Mouse (Mus musculus) limb, embryonic 11.5 days (tissue): Measurements from ENCODE around the gene Ttbk2. TPM values are rescaled to one million over a fixed set of nuclear protein-coding genes. Genes with fewer than 3 reads are reported as not detected.
A peak's percentile ranks its signal among the peaks of the same experiment; 100 is the strongest.

Experiments
- ATAC-seq: fragments of 200-750 bp; cut with Nextera tagmentation; 2 replicates; pipeline ENCODE4 v1.8.0; 2017; ENCODE audit warnings: low read depth; ENCODE audit not compliant: insufficient number of reproducible peaks, low FRiP score, low TSS enrichment
- DNase-seq: peaks from one replicate; pipeline ENCODE4 v3.0.0-alpha.2; 2015; ENCODE audit warnings: low spot score
- H3K27ac ChIP-seq: fragments of 300-500 bp; sonication (generic); replicated peaks from 2 replicates; pipeline ENCODE4 v1.5.1; 2014; ENCODE audit warnings: low read depth, mild to moderate bottlenecking, low read length
- H3K27me3 ChIP-seq: fragments of 300-500 bp; sonication (generic); 2 replicates; pipeline ENCODE4 v1.6.1; 2014; ENCODE audit warnings: mild to moderate bottlenecking, low read length, mixed read lengths; ENCODE audit not compliant: control insufficient read depth, insufficient read depth
- H3K36me3 ChIP-seq: fragments of 300-500 bp; sonication (generic); 2 replicates; pipeline ENCODE4 v1.6.1; 2014; ENCODE audit warnings: mild to moderate bottlenecking, low read length, moderate library complexity, mixed read lengths; ENCODE audit not compliant: control insufficient read depth, insufficient read depth
- H3K4me1 ChIP-seq: fragments of 300-500 bp; sonication (generic); 2 replicates; pipeline ENCODE4 v1.6.1; 2014; ENCODE audit warnings: low read length, mixed read lengths; ENCODE audit not compliant: control insufficient read depth, insufficient read depth
- H3K4me2 ChIP-seq: fragments of 300-500 bp; sonication (generic); 2 replicates; pipeline ENCODE4 v1.6.1; 2014; ENCODE audit warnings: low read depth, mild to moderate bottlenecking, moderate library complexity; ENCODE audit not compliant: severe bottlenecking
- H3K4me3 ChIP-seq: fragments of 300-500 bp; sonication (generic); 2 replicates; pipeline ENCODE4 v1.5.1; 2014; ENCODE audit warnings: low read depth, low read length
- H3K9ac ChIP-seq: fragments of 300-500 bp; sonication (generic); 2 replicates; pipeline ENCODE4 v1.6.1; 2014; ENCODE audit warnings: mild to moderate bottlenecking, low read length
- H3K9me3 ChIP-seq: fragments of 300-500 bp; sonication (generic); 2 replicates; pipeline ENCODE4 v1.6.1; 2016; ENCODE audit warnings: low read length; ENCODE audit not compliant: control insufficient read depth
- WGBS: fragments of 180-500 bp; shearing (Covaris S2); extraction: QIAGEN DNeasy Blood & Tissue Kit; methylation state at CpG from one replicate; pipeline ENCODE4 v1.1.7; 2014; 5-methylcytosine and 5-hydroxymethylcytosine counted together
- polyA plus RNA-seq: library from polyadenylated mRNA; unstranded; fragments of >200 nt; fragmentation: Nextera tagmentation; extraction: Ambion mirVana; gene quantifications from 2 replicates; pipeline ENCODE4 v1.2.1, GENCODE M21; 2014

The Ttbk2 gene
- polyA plus RNA-seq, 1 experiment from 2014 or later: 7.1 TPM

- Histone ChIP-seq H3K27ac (peak overlapping the region; percentile 83), H3K9ac (peak overlapping the region; percentile 89), H3K4me3 (peak overlapping the region; percentile 95), H3K9me3 (no peaks in the 10 kb centered on the region), H3K36me3 (peaks cover 13% of the 10 kb centered on the region), H3K27me3 (no peaks in the 10 kb centered on the region), H3K4me1 (peaks cover 10% of the 10 kb centered on the region; the same call in 1 of the 2 replicates), H3K4me2 (peak overlapping the region; percentile 94)
- under 1% methylated on average over 50 of the region's 50 CpGs for WGBS
- ATAC-seq: peak; percentile 23; the same call in 1 of the 2 replicates
- DNase-seq: no peak
Measured at GRCm38 (mm10) chr2:120730639-120731166, 119.7 kb downstream of the Ttbk2 start.

GRCm38 (mm10) chr2:120729775-120730585, 120.4 kb downstream of the Ttbk2 start:
- no peak overlapping the region for H3K27ac ChIP-seq

GRCm38 (mm10) chr2:120724176-120724575, 126.2 kb downstream of the Ttbk2 start:
- peaks cover 41% of the 10 kb centered on the region for H3K36me3 ChIP-seq
- WGBS: 84% methylated on average over 6 of the region's 6 CpGs
- H3K27me3 ChIP-seq: no peaks in the 10 kb centered on the region
- no peak overlapping the region for H3K9ac ChIP-seq
- H3K4me1 ChIP-seq: 0 out of 2 replicates have a peak, but pooled peaks cover 2% of the 10 kb centered on the region
- H3K9me3 ChIP-seq: no peaks in the 10 kb centered on the region
- ATAC-seq: no peak
- no peak overlapping the region for H3K4me3 ChIP-seq
- H3K27ac ChIP-seq: no peak overlapping the region
- no peak overlapping the region for H3K4me2 ChIP-seq
- DNase-seq: no peak

More at GRCm38 (mm10) chr2:120729775-120730585, 120.4 kb downstream of the Ttbk2 start:
- H3K36me3 ChIP-seq: peaks cover 19% of the 10 kb centered on the region
- peaks cover 10% of the 10 kb centered on the region; the same call in 1 of the 2 replicates for H3K4me1 ChIP-seq
- ATAC-seq: no peak
- DNase-seq: peak; percentile 28
- peak overlapping the region; percentile 94 for H3K4me2 ChIP-seq
- H3K9me3 ChIP-seq: no peaks in the 10 kb centered on the region
- peak overlapping the region; percentile 95 for H3K4me3 ChIP-seq
- peak overlapping the region; percentile 89 for H3K9ac ChIP-seq
- WGBS: 8% methylated on average over 23 of the region's 23 CpGs
- no peaks in the 10 kb centered on the region for H3K27me3 ChIP-seq

GRCm38 (mm10) chr2:120723621-120724020, 126.8 kb downstream of the Ttbk2 start:
- peaks cover 43% of the 10 kb centered on the region for H3K36me3 ChIP-seq
- DNase-seq: no peak

GRCm38 (mm10) chr2:120722491-120722890, 127.9 kb downstream of the Ttbk2 start:
- no peak overlapping the region for H3K27ac ChIP-seq
- H3K4me2 ChIP-seq: no peak overlapping the region
- H3K9me3 ChIP-seq: no peaks in the 10 kb centered on the region
- no peak for ATAC-seq
- no peaks in the 10 kb centered on the region for H3K4me1 ChIP-seq
- no peak overlapping the region for H3K4me3 ChIP-seq
- no peak overlapping the region for H3K9ac ChIP-seq
- DNase-seq: no peak
- H3K36me3 ChIP-seq: peaks cover 42% of the 10 kb centered on the region
- WGBS: 86% methylated on average over 8 of the region's 8 CpGs
- H3K27me3 ChIP-seq: no peaks in the 10 kb centered on the region

More at GRCm38 (mm10) chr2:120723621-120724020, 126.8 kb downstream of the Ttbk2 start:
- Histone ChIP-seq H3K9me3 (no peaks in the 10 kb centered on the region), H3K4me2 (no peak overlapping the region), H3K9ac (no peak overlapping the region), H3K4me3 (no peak overlapping the region), H3K27me3 (no peaks in the 10 kb centered on the region), H3K4me1 (no peaks in the 10 kb centered on the region), H3K27ac (no peak overlapping the region)
- ATAC-seq: no peak
- 77% methylated on average over 4 of the region's 4 CpGs for WGBS

- Histone ChIP-seq H3K9ac (no peak overlapping the region), H3K4me1 (no peaks in the 10 kb centered on the region), H3K4me3 (no peak overlapping the region), H3K27ac (no peak overlapping the region), H3K36me3 (peaks cover 39% of the 10 kb centered on the region), H3K27me3 (no peaks in the 10 kb centered on the region), H3K4me2 (no peak overlapping the region), H3K9me3 (no peaks in the 10 kb centered on the region)
- ATAC-seq (no peak), DNase-seq (no peak)
- WGBS: 92% methylated on average over 2 of the region's 2 CpGs
Measured at GRCm38 (mm10) chr2:120721911-120722310, 128.5 kb downstream of the Ttbk2 start.

GRCm38 (mm10) chr2:120720821-120721220, 129.6 kb downstream of the Ttbk2 start:
- WGBS: 94% methylated on average over 6 of the region's 6 CpGs
- Histone ChIP-seq H3K4me3 (no peak overlapping the region), H3K27me3 (no peaks in the 10 kb centered on the region), H3K36me3 (peaks cover 36% of the 10 kb centered on the region), H3K4me1 (no peaks in the 10 kb centered on the region), H3K9me3 (no peaks in the 10 kb centered on the region), H3K4me2 (no peak overlapping the region), H3K27ac (no peak overlapping the region), H3K9ac (no peak overlapping the region)
- DNase-seq (no peak), ATAC-seq (no peak)

GRCm38 (mm10) chr2:120718496-120718895, 131.9 kb downstream of the Ttbk2 start:
- H3K4me2 ChIP-seq: no peak overlapping the region
- H3K27ac ChIP-seq: no peak overlapping the region
- 89% methylated on average over 8 of the region's 8 CpGs for WGBS
- H3K9ac ChIP-seq: no peak overlapping the region
- no peaks in the 10 kb centered on the region for H3K9me3 ChIP-seq
- ATAC-seq: no peak
- H3K27me3 ChIP-seq: no peaks in the 10 kb centered on the region
- H3K36me3 ChIP-seq: peaks cover 25% of the 10 kb centered on the region
- H3K4me3 ChIP-seq: no peak overlapping the region
- DNase-seq: no peak
- H3K4me1 ChIP-seq: no peaks in the 10 kb centered on the region
